Mouse (Mus musculus) cerebellum, adult 2 months (tissue): ENCODE measurements around the gene Clec16a. TPM values are rescaled to one million over a fixed set of nuclear protein-coding genes. Genes with fewer than 3 reads are reported as not detected.

ENCODE experiments used
- DNase-seq, 2 experiments: peaks; one replicate each; pipeline ENCODE4 v3.0.0; 2021
- H3K27ac ChIP-seq: fragments of 200-500 bp; 2 replicates; pipeline ENCODE4 v1.5.1; 2012; ENCODE audit warnings: low read length, control low read depth, inconsistent platforms; ENCODE audit not compliant: insufficient read depth
- H3K27me3 ChIP-seq: fragments of 200-500 bp; 2 replicates; pipeline ENCODE4 v1.6.1; 2012; ENCODE audit warnings: inconsistent platforms, mild to moderate bottlenecking, low read length, moderate library complexity; ENCODE audit not compliant: control insufficient read depth, insufficient read depth
- H3K4me1 ChIP-seq: fragments of 200-500 bp; 2 replicates; pipeline ENCODE4 v1.6.1; 2011; ENCODE audit warnings: low read length; ENCODE audit not compliant: control insufficient read depth, insufficient read depth
- H3K4me3 ChIP-seq: fragments of 200-500 bp; replicated peaks from 2 replicates; pipeline ENCODE3; 2011; ENCODE audit warnings: mild to moderate bottlenecking, low read depth, low read length, control low read depth; ENCODE audit not compliant: insufficient read depth
- CTCF ChIP-seq: fragments of 200-500 bp; IDR thresholded peaks from 2 replicates; pipeline ENCODE4 v1.5.1; 2011; ENCODE audit warnings: low read depth, mild to moderate bottlenecking, control low read depth, low read length, moderate library complexity, borderline replicate concordance; ENCODE audit not compliant: insufficient read depth
- POLR2A ChIP-seq: fragments of 200-500 bp; IDR thresholded peaks from 2 replicates; pipeline ENCODE4 v1.6.1; 2011; ENCODE audit warnings: low read length, control low read depth, borderline replicate concordance; ENCODE audit not compliant: insufficient read depth
- WGBS: fragments of 180-500 bp; shearing (Covaris S2); methylation state at CpG from one replicate; pipeline ENCODE4 v1.1.7; 2018; 5-methylcytosine and 5-hydroxymethylcytosine counted together
- polyA plus RNA-seq: library from polyadenylated mRNA; depleted of rRNA; stranded (reverse); fragments of >200 nt; gene quantifications from 2 replicates; pipeline ENCODE4 v1.2.3, GENCODE M21; 2012; rRNA removed

Gene Clec16a
- polyA plus RNA-seq, 1 experiment = 48.7 TPM

- DNase-seq = no peak
- H3K4me3 ChIP-seq = no peak within 1 kb of the TSS
- TF ChIP-seq CTCF = no peak
- no peak for TF ChIP-seq POLR2A
- WGBS = 73% methylated on average over 16 of the region's 16 CpGs
- no peaks in the 10 kb centered on the region for H3K4me1 ChIP-seq
- H3K27me3 ChIP-seq = no peaks in the 10 kb centered on the region
- no peak within 1 kb of the TSS for H3K27ac ChIP-seq
These were observed 243.1 kb downstream of the Clec16a start, which contains the start of gene Tnp2 for GRCm38 (mm10) chr16:10788271-10788670. Gene Tnp2 (minus strand): TSS chr16:10788660.

- no peaks in the 10 kb centered on the region for H3K27me3 ChIP-seq
- no peak overlapping the region for H3K4me3 ChIP-seq
- DNase-seq = no peak
- H3K27ac ChIP-seq = no peak overlapping the region
- no peaks in the 10 kb centered on the region for H3K4me1 ChIP-seq
- WGBS = 85% methylated on average over 4 of the region's 4 CpGs
- TF ChIP-seq POLR2A (no peak), CTCF (no peak)
These were observed 243.7 kb downstream of the Clec16a start for GRCm38 (mm10) chr16:10788866-10789265.

GRCm38 (mm10) chr16:10790702-10791101 is 245.6 kb downstream of the Clec16a start, which contains the start of gene Prm3:
Gene Prm3 (minus strand): TSS chr16:10790914.
- WGBS = 70% methylated on average over 9 of the region's 9 CpGs
- no peaks in the 10 kb centered on the region for H3K27me3 ChIP-seq
- H3K4me3 ChIP-seq = no peak within 1 kb of the TSS
- no peaks in the 10 kb centered on the region for H3K4me1 ChIP-seq
- no peak within 1 kb of the TSS for H3K27ac ChIP-seq
- DNase-seq = no peak
- TF ChIP-seq CTCF (no peak), POLR2A (no peak)

Other genes with a start within 250 kb of the Clec16a start
- 16.2 and 18.9 TPM in 2 replicates for gene Emp2, start 231.4 kb upstream of the Clec16a start, polyA plus RNA-seq
- gene Tekt5, start 149.8 kb upstream of the Clec16a start, polyA plus RNA-seq = 14.7 and 20.3 TPM in 2 replicates
- gene Nubp1, start 133.4 kb upstream of the Clec16a start, polyA plus RNA-seq = 30.0 and 30.8 TPM in 2 replicates
- gene Tvp23a, start 98.0 kb upstream of the Clec16a start, polyA plus RNA-seq = 25.5 and 27.3 TPM in 2 replicates
- gene Ciita, start 65.3 kb upstream of the Clec16a start, polyA plus RNA-seq = 0.11 and 0.22 TPM in 2 replicates
- 126 and 143 TPM in 2 replicates for gene Dexi, start 2.3 kb upstream of the Clec16a start, polyA plus RNA-seq
- gene Socs1, start 240.2 kb downstream of the Clec16a start, polyA plus RNA-seq = 1.1 and 1.3 TPM in 2 replicates
- gene Tnp2, start 243.3 kb downstream of the Clec16a start, polyA plus RNA-seq = not detected in 2 replicates
- not detected in 2 replicates for gene Prm3, start 245.6 kb downstream of the Clec16a start, polyA plus RNA-seq